Mouse (Mus musculus) midbrain, postnatal 0 days (tissue): ENCODE results near the gene Stx6. TPM values are rescaled to one million over a fixed set of nuclear protein-coding genes. Genes with fewer than 3 reads are reported as not detected.

Experiments used
- ATAC-seq: fragments of 200-750 bp; cut with Nextera tagmentation; 2 replicates; pipeline ENCODE4 v1.8.0; 2017; ENCODE audit warnings: moderate number of reproducible peaks, mild to moderate bottlenecking, moderate TSS enrichment, moderate library complexity; ENCODE audit not compliant: low FRiP score
- DNase-seq: peaks from one replicate; pipeline ENCODE4 v3.0.0-alpha.2; 2015; ENCODE audit warnings: low spot score
- H3K27ac ChIP-seq: fragments of 300-500 bp; sonication (generic); 2 replicates; pipeline ENCODE4 v1.5.1; 2014; ENCODE audit warnings: low read depth, mild to moderate bottlenecking, low read length, mixed read lengths
- H3K27me3 ChIP-seq: fragments of 300-500 bp; sonication (generic); 2 replicates; pipeline ENCODE4 v1.6.1; 2014; ENCODE audit warnings: low read length, control low read depth, mixed read lengths; ENCODE audit not compliant: insufficient read depth
- H3K36me3 ChIP-seq: fragments of 300-500 bp; sonication (generic); 2 replicates; pipeline ENCODE4 v1.6.1; 2014; ENCODE audit warnings: low read length, control low read depth, mixed read lengths; ENCODE audit not compliant: insufficient read depth
- H3K4me1 ChIP-seq: fragments of 300-500 bp; sonication (generic); 2 replicates; pipeline ENCODE4 v1.6.1; 2014; ENCODE audit warnings: mild to moderate bottlenecking, control low read depth, antibody characterized with exemption, low read length, mixed read lengths; ENCODE audit not compliant: insufficient read depth
- H3K4me2 ChIP-seq: fragments of 300-500 bp; sonication (generic); 2 replicates; pipeline ENCODE4 v1.6.1; 2014; ENCODE audit warnings: low read depth, mild to moderate bottlenecking, low read length, mixed read lengths; ENCODE audit not compliant: poor library complexity, severe bottlenecking
- H3K4me3 ChIP-seq: fragments of 300-500 bp; sonication (generic); 2 replicates; pipeline ENCODE4 v1.5.1; 2014; ENCODE audit warnings: low read depth, mild to moderate bottlenecking, low read length, moderate library complexity
- H3K9ac ChIP-seq: fragments of 300-500 bp; sonication (generic); replicated peaks from 2 replicates; pipeline ENCODE4 v1.6.1; 2014; ENCODE audit warnings: mild to moderate bottlenecking, low read length, moderate library complexity, mixed read lengths; ENCODE audit not compliant: poor library complexity, severe bottlenecking
- H3K9me3 ChIP-seq: fragments of 300-500 bp; sonication (generic); 2 replicates; pipeline ENCODE4 v1.6.1; 2016; ENCODE audit warnings: low read length, control low read depth
- CTCF ChIP-seq: IDR thresholded peaks from 2 replicates; pipeline ENCODE4 v1.5.1; 2016; ENCODE audit warnings: antibody characterized with exemption, mild to moderate bottlenecking
- WGBS: fragments of 180-500 bp; shearing (Covaris S2); extraction: QIAGEN DNeasy Blood & Tissue Kit; methylation state at CpG from one replicate; pipeline ENCODE4 v1.1.7; 2014; 5-methylcytosine and 5-hydroxymethylcytosine counted together
- polyA plus RNA-seq: library from polyadenylated mRNA; unstranded; fragments of >200 nt; fragmentation: Nextera tagmentation; extraction: Ambion mirVana; gene quantifications from 2 replicates; pipeline ENCODE4 v1.2.1, GENCODE M21; 2015
- total RNA-seq: library from RNA; depleted of rRNA; stranded (reverse); fragments of >200 nt; gene quantifications from 2 replicates; pipeline ENCODE4 v1.2.3, GENCODE M21; 2014

Stx6 gene
- total and polyA plus RNA-seq, 2 experiments from 2014 or later: 81.8 to 86.8 TPM

DNA sequence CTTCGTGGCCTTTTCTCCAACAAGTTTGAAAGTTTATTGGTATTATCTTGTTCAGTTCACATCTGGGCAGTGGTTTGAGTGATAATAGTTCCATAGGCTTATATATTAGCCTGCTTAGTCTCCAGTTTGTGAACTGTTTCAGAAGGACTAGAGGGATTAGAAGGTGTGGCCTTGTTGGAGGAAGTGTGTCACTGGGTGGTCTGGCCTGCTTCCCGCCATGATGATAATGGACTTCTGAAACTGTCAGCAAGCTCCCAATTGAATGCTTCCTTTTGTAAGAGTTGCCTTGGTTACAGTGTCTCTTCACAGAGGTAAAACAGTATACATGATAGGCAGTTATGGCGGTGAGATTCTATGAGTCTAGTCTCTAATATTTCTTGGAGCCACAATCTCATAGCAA is 9.1 kb upstream of the Stx6 start:
- H3K27ac ChIP-seq: no peak overlapping the region
- H3K4me3 ChIP-seq: no peak overlapping the region
- TF ChIP-seq CTCF: no peak
- DNase-seq (no peak), ATAC-seq (no peak)
- H3K36me3 ChIP-seq: no peaks in the 10 kb centered on the region
- no peak overlapping the region for H3K9ac ChIP-seq
- WGBS: 77% methylated on average over 3 of the region's 3 CpGs
- H3K4me1 ChIP-seq: no peaks in the 10 kb centered on the region
- no peaks in the 10 kb centered on the region for H3K9me3 ChIP-seq
- H3K27me3 ChIP-seq: no peaks in the 10 kb centered on the region
- no peak overlapping the region for H3K4me2 ChIP-seq

- no peak overlapping the region for H3K27ac ChIP-seq
- ATAC-seq: no peak
- WGBS: 94% methylated on average over 5 of the region's 5 CpGs
Measured at GRCm38 (mm10) chr1:155150821-155151220, 7.7 kb upstream of the Stx6 start.

GRCm38 (mm10) chr1:155153906-155154305 is 4.6 kb upstream of the Stx6 start:
- DNase-seq (no peak), ATAC-seq (no peak)
- H3K4me2 ChIP-seq: no peak overlapping the region
- H3K4me3 ChIP-seq: no peak overlapping the region
- no peaks in the 10 kb centered on the region for H3K4me1 ChIP-seq
- WGBS: 73% methylated on average over 4 of the region's 4 CpGs
- no peak overlapping the region for H3K27ac ChIP-seq
- H3K27me3 ChIP-seq: no peaks in the 10 kb centered on the region
- no peaks in the 10 kb centered on the region for H3K36me3 ChIP-seq
- H3K9me3 ChIP-seq: no peaks in the 10 kb centered on the region
- no peak for TF ChIP-seq CTCF
- no peak overlapping the region for H3K9ac ChIP-seq

More at GRCm38 (mm10) chr1:155150821-155151220, 7.7 kb upstream of the Stx6 start:
- no peaks in the 10 kb centered on the region for H3K9me3 ChIP-seq
- H3K4me1 ChIP-seq: no peaks in the 10 kb centered on the region
- DNase-seq: no peak
- H3K9ac ChIP-seq: no peak overlapping the region
- H3K4me2 ChIP-seq: no peak overlapping the region
- TF ChIP-seq CTCF: no peak
- no peak overlapping the region for H3K4me3 ChIP-seq
- no peaks in the 10 kb centered on the region for H3K27me3 ChIP-seq
- H3K36me3 ChIP-seq: no peaks in the 10 kb centered on the region

- Histone ChIP-seq H3K9ac (peak overlapping the region; percentile 76), H3K4me2 (peak overlapping the region; percentile 69), H3K4me1 (peaks cover 3% of the 10 kb centered on the region; the same call in 1 of the 2 replicates), H3K36me3 (no peaks in the 10 kb centered on the region), H3K4me3 (peak overlapping the region; percentile 81), H3K27ac (peak overlapping the region; percentile 87), H3K27me3 (no peaks in the 10 kb centered on the region), H3K9me3 (no peaks in the 10 kb centered on the region)
- DNase-seq (peak; percentile 36), ATAC-seq (peak; percentile 57; the same call in 1 of the 2 replicates)
- TF ChIP-seq CTCF: 0 out of 2 replicates have a peak, but pooled peaks have one; percentile 20
- WGBS: 0% methylated on average over 44 of the region's 46 CpGs
Measured at GRCm38 (mm10) chr1:155158970-155159484, 512 bp downstream of the Stx6 start.

DNA sequence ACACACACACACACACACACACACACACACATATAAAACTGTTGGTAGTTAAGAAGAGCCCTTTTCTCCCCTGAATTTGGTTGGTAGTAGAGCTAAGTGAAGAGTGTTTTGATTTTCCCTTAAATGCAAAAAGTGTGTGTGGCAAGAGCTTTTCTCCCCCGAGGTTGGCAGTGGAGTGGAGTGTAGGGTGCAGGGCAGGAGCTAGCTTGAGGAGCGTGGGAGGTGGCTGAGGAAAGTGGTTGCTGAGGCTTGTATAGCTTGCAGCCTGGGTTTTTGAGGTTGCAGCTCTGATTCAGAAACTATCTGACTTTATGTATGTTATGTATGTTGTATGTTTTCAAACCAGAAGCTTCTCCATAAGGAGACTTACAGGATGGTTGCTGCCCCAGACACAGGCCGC is 8.9 kb downstream of the Stx6 start:
- H3K27ac ChIP-seq: no peak overlapping the region
- H3K4me2 ChIP-seq: no peak overlapping the region
- no peaks in the 10 kb centered on the region for H3K27me3 ChIP-seq
- H3K9me3 ChIP-seq: no peaks in the 10 kb centered on the region
- WGBS: 96% methylated on average over 3 of the region's 3 CpGs
- DNase-seq (no peak), ATAC-seq (no peak)
- H3K4me3 ChIP-seq: no peak overlapping the region
- H3K9ac ChIP-seq: no peak overlapping the region
- no peaks in the 10 kb centered on the region; the same call in 1 of the 2 replicates for H3K4me1 ChIP-seq
- no peaks in the 10 kb centered on the region for H3K36me3 ChIP-seq
- no peak for TF ChIP-seq CTCF

DNA sequence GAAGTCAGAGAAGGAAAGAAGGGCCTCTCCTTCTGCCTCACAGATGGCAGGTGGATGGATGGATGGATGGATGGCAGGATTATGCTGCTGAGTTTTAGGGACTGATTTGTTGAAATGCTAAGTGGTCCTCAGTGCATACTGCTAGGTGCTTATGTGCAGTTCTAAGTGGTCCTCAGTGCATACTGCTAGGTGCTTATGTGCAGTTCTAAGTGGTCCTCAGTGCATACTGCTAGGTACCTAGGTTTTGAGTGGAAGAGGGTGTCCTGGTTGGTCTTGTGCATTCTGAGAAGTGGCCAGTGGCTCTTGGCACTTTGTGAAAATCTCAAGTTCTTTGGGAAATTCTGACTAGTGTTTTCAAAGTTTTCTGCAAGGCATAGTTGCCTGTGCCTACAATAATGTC is 11.4 kb downstream of the Stx6 start:
- no peaks in the 10 kb centered on the region for H3K9me3 ChIP-seq
- no peaks in the 10 kb centered on the region; the same call in 1 of the 2 replicates for H3K4me1 ChIP-seq
- H3K27me3 ChIP-seq: no peaks in the 10 kb centered on the region
- no peak overlapping the region for H3K4me3 ChIP-seq
- H3K4me2 ChIP-seq: no peak overlapping the region
- TF ChIP-seq CTCF: no peak
- no peak overlapping the region for H3K9ac ChIP-seq
- no peak overlapping the region for H3K27ac ChIP-seq
- ATAC-seq (no peak), DNase-seq (no peak)
- H3K36me3 ChIP-seq: no peaks in the 10 kb centered on the region
